Mouse (Mus musculus): ENCODE measurements around the gene Il9r. TPM values are rescaled to one million over a fixed set of nuclear protein-coding genes. Genes with fewer than 3 reads are reported as not detected.

Gene Il9r
- total and polyA plus RNA-seq, 2 experiments from 2014 or later = not detected

GRCm38 (mm10) chr11:32194086-32194485 is 6.0 kb downstream of the Il9r start:
- 86% methylated on average over 10 of the region's 10 CpGs for WGBS
- ATAC-seq (ENCODE audit: low FRiP score) (no peak), DNase-seq (ENCODE audit: low spot score) (no peak)
- no peaks in the 10 kb centered on the region for H3K27me3 ChIP-seq (ENCODE audit: insufficient read depth, low read length)
- no peak overlapping the region for H3K27ac ChIP-seq (ENCODE audit: low read depth, low read length)
- H3K4me2 ChIP-seq (ENCODE audit: low read depth, low read length, poor library complexity, severe bottlenecking) = no peak overlapping the region
- H3K9me3 ChIP-seq (ENCODE audit: low read length) = no peaks in the 10 kb centered on the region
- no peak for TF ChIP-seq CTCF (IDR thresholded peaks at IDR 0.05)
- no peaks in the 10 kb centered on the region for H3K36me3 ChIP-seq (ENCODE audit: insufficient read depth, low read length)
- no peak overlapping the region for H3K4me3 ChIP-seq (ENCODE audit: low read depth, low read length)
- H3K9ac ChIP-seq (replicated peaks; ENCODE audit: low read length, poor library complexity, severe bottlenecking) = no peak overlapping the region
- no peaks in the 10 kb centered on the region for H3K4me1 ChIP-seq (ENCODE audit: insufficient read depth, low read length)

GRCm38 (mm10) chr11:32193156-32193555 is 6.9 kb downstream of the Il9r start:
- TF ChIP-seq CTCF (IDR thresholded peaks at IDR 0.05) = no peak
- ATAC-seq (ENCODE audit: low FRiP score) (no peak), DNase-seq (ENCODE audit: low spot score) (no peak)
- WGBS = 93% methylated on average over 10 of the region's 10 CpGs
- Histone ChIP-seq H3K4me3 (ENCODE audit: low read depth, low read length) (no peak overlapping the region), H3K9ac (replicated peaks; ENCODE audit: low read length, poor library complexity, severe bottlenecking) (no peak overlapping the region), H3K9me3 (ENCODE audit: low read length) (no peaks in the 10 kb centered on the region), H3K4me1 (ENCODE audit: insufficient read depth, low read length) (no peaks in the 10 kb centered on the region), H3K27ac (ENCODE audit: low read depth, low read length) (no peak overlapping the region), H3K4me2 (ENCODE audit: low read depth, low read length, poor library complexity, severe bottlenecking) (no peak overlapping the region), H3K27me3 (ENCODE audit: insufficient read depth, low read length) (no peaks in the 10 kb centered on the region), H3K36me3 (ENCODE audit: insufficient read depth, low read length) (no peaks in the 10 kb centered on the region)

- no peak; the same call in 1 of the 2 replicates for ATAC-seq (ENCODE audit: low FRiP score)
Observed at GRCm38 (mm10) chr11:32190603-32191110, 9.4 kb downstream of the Il9r start.

GRCm38 (mm10) chr11:32190119-32190518 is 10.0 kb downstream of the Il9r start:
- no peak for ATAC-seq (ENCODE audit: low FRiP score)
- 72% methylated on average over 9 of the region's 9 CpGs for WGBS

More at GRCm38 (mm10) chr11:32190603-32191110, 9.4 kb downstream of the Il9r start:
- Histone ChIP-seq H3K27me3 (ENCODE audit: insufficient read depth, low read length) (no peaks in the 10 kb centered on the region), H3K36me3 (ENCODE audit: insufficient read depth, low read length) (no peaks in the 10 kb centered on the region), H3K27ac (ENCODE audit: low read depth, low read length) (no peak overlapping the region), H3K9ac (replicated peaks; ENCODE audit: low read length, poor library complexity, severe bottlenecking) (0 out of 2 replicates have a peak overlapping the region, but pooled peaks have one; percentile 36), H3K4me3 (ENCODE audit: low read depth, low read length) (no peak overlapping the region), H3K4me2 (ENCODE audit: low read depth, low read length, poor library complexity, severe bottlenecking) (no peak overlapping the region), H3K9me3 (ENCODE audit: low read length) (no peaks in the 10 kb centered on the region), H3K4me1 (ENCODE audit: insufficient read depth, low read length) (no peaks in the 10 kb centered on the region)
- no peak for TF ChIP-seq CTCF (IDR thresholded peaks at IDR 0.05)
- 73% methylated on average over 13 of the region's 13 CpGs for WGBS
- no peak for DNase-seq (ENCODE audit: low spot score)

GRCm38 (mm10) chr11:32189434-32189833 is 10.6 kb downstream of the Il9r start:
- Histone ChIP-seq H3K4me2 (ENCODE audit: low read depth, low read length, poor library complexity, severe bottlenecking) (no peak overlapping the region), H3K9me3 (ENCODE audit: low read length) (no peaks in the 10 kb centered on the region), H3K36me3 (ENCODE audit: insufficient read depth, low read length) (no peaks in the 10 kb centered on the region), H3K4me3 (ENCODE audit: low read depth, low read length) (no peak overlapping the region), H3K9ac (replicated peaks; ENCODE audit: low read length, poor library complexity, severe bottlenecking) (no peak overlapping the region), H3K27ac (ENCODE audit: low read depth, low read length) (no peak overlapping the region), H3K4me1 (ENCODE audit: insufficient read depth, low read length) (no peaks in the 10 kb centered on the region), H3K27me3 (ENCODE audit: insufficient read depth, low read length) (no peaks in the 10 kb centered on the region)
- no peak for DNase-seq (ENCODE audit: low spot score)
- no peak for TF ChIP-seq CTCF (IDR thresholded peaks at IDR 0.05)
- no peak for ATAC-seq (ENCODE audit: low FRiP score)
- 75% methylated on average over 5 of the region's 5 CpGs for WGBS

More at GRCm38 (mm10) chr11:32190119-32190518, 10.0 kb downstream of the Il9r start:
- Histone ChIP-seq H3K27ac (ENCODE audit: low read depth, low read length) (no peak overlapping the region), H3K36me3 (ENCODE audit: insufficient read depth, low read length) (no peaks in the 10 kb centered on the region), H3K4me3 (ENCODE audit: low read depth, low read length) (no peak overlapping the region), H3K9me3 (ENCODE audit: low read length) (no peaks in the 10 kb centered on the region), H3K4me2 (ENCODE audit: low read depth, low read length, poor library complexity, severe bottlenecking) (no peak overlapping the region), H3K4me1 (ENCODE audit: insufficient read depth, low read length) (no peaks in the 10 kb centered on the region), H3K9ac (replicated peaks; ENCODE audit: low read length, poor library complexity, severe bottlenecking) (0 out of 2 replicates have a peak overlapping the region, but pooled peaks have one; percentile 36), H3K27me3 (ENCODE audit: insufficient read depth, low read length) (no peaks in the 10 kb centered on the region)
- peak; percentile 25 for DNase-seq (ENCODE audit: low spot score)
- no peak for TF ChIP-seq CTCF (IDR thresholded peaks at IDR 0.05)

GRCm38 (mm10) chr11:32188881-32189280 is 11.2 kb downstream of the Il9r start:
- no peak for TF ChIP-seq CTCF (IDR thresholded peaks at IDR 0.05)
- no peak overlapping the region for H3K4me2 ChIP-seq (ENCODE audit: low read depth, low read length, poor library complexity, severe bottlenecking)
- WGBS = 84% methylated on average over 12 of the region's 12 CpGs
- no peak for DNase-seq (ENCODE audit: low spot score)
- H3K36me3 ChIP-seq (ENCODE audit: insufficient read depth, low read length) = no peaks in the 10 kb centered on the region
- ATAC-seq (ENCODE audit: low FRiP score) = no peak
- H3K9me3 ChIP-seq (ENCODE audit: low read length) = no peaks in the 10 kb centered on the region
- no peaks in the 10 kb centered on the region for H3K4me1 ChIP-seq (ENCODE audit: insufficient read depth, low read length)
- H3K27ac ChIP-seq (ENCODE audit: low read depth, low read length) = no peak overlapping the region
- H3K27me3 ChIP-seq (ENCODE audit: insufficient read depth, low read length) = no peaks in the 10 kb centered on the region
- H3K9ac ChIP-seq (replicated peaks; ENCODE audit: low read length, poor library complexity, severe bottlenecking) = no peak overlapping the region
- H3K4me3 ChIP-seq (ENCODE audit: low read depth, low read length) = no peak overlapping the region

Measured in midbrain, postnatal 0 days (tissue).